Mouse (Mus musculus): ENCODE measurements around the gene Olfr288. TPM values are rescaled to one million over a fixed set of nuclear protein-coding genes. Genes with fewer than 3 reads are reported as not detected.

Gene Olfr288
- polyA plus RNA-seq, 1 experiment from 2014 or later = not detected

DNA sequence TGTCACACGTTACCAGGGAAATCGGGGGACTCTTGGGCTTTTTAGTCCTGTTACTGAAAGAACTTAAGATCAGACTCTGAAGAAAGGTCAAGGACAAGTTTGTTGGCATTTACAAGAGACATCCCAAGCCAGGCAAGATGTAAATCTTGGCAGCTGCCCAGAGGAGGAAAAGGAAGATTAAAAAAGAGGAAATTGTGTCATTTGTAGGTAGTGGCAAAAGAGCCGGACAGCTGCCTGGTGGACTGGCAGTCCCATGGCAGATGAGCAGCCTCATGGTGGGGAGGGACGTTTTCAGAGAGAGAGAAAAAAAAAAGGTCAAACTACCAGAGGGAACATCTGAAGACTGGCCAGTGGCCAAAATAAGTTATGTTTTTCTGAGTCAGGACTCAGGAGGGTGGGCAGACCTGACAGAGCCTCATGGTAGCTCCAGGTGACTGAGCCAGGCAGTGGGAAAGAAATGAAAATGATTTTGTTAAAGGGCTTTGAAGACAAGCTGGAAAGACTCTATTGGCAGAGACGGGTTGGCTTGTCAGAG is 18.1 kb upstream of the Olfr288 start:
- ATAC-seq (ENCODE audit: insufficient number of reproducible peaks, insufficient read depth, low FRiP score, low read depth) = no peak
- no peak overlapping the region for H3K4me2 ChIP-seq (ENCODE audit: low read length)
- no peak overlapping the region for H3K4me3 ChIP-seq (ENCODE audit: control insufficient read depth in 1 of 2, insufficient read depth in 1 of 2, low read depth in 1 of 2, low read length in 2 of 2)
- no peaks in the 10 kb centered on the region for H3K9me3 ChIP-seq (ENCODE audit: control insufficient read depth, low read length)
- H3K4me1 ChIP-seq (ENCODE audit: control insufficient read depth in 2 of 2, insufficient read depth in 2 of 2, low read length in 2 of 2) = peaks cover 3 to 6% of the 10 kb centered on the region in 2 experiments; a peak in 2 of 4 replicates
- 66% methylated on average over 5 of the region's 5 CpGs for WGBS
- no peak overlapping the region for H3K27ac ChIP-seq (replicated peaks in 1 of 2; ENCODE audit: control insufficient read depth in 1 of 2, insufficient read depth in 1 of 2, low read depth in 2 of 2, low read length in 2 of 2)
- H3K9ac ChIP-seq (ENCODE audit: low read length) = no peak overlapping the region
- no peaks in the 10 kb centered on the region for H3K36me3 ChIP-seq (ENCODE audit: control insufficient read depth, insufficient read depth, low read length)
- no peaks in the 10 kb centered on the region for H3K27me3 ChIP-seq (ENCODE audit: control insufficient read depth, insufficient read depth, low read length)

DNA sequence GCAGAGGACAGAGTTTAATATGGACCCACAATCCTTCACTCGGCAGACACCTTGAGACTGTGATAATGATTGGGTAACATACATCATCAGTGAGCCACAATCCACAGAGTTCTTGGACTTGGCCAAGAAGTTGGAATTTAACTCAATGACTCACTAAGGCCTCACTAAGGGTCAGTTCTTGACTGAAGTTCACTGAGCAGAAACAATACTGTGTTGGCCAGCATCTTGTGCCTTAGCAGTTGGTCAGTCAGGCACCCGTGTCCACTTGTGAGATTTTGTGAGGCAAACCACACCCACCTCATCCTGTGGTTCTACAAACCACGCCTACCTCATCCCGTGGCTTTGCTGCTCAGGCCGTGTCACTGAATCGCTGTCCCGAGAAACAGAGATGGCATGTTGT is 14.3 kb upstream of the Olfr288 start:
- no peaks in the 10 kb centered on the region for H3K27me3 ChIP-seq (ENCODE audit: control insufficient read depth, insufficient read depth, low read length)
- 73% methylated on average over 7 of the region's 7 CpGs for WGBS
- H3K9me3 ChIP-seq (ENCODE audit: control insufficient read depth, low read length) = no peaks in the 10 kb centered on the region
- H3K36me3 ChIP-seq (ENCODE audit: control insufficient read depth, insufficient read depth, low read length) = no peaks in the 10 kb centered on the region
- no peak for ATAC-seq (ENCODE audit: insufficient number of reproducible peaks, insufficient read depth, low FRiP score, low read depth)
- H3K4me2 ChIP-seq (ENCODE audit: low read length) = no peak overlapping the region
- no peak overlapping the region for H3K9ac ChIP-seq (ENCODE audit: low read length)
- H3K4me1 ChIP-seq (ENCODE audit: control insufficient read depth in 2 of 2, insufficient read depth in 2 of 2, low read length in 2 of 2) = peaks cover 3 to 6% of the 10 kb centered on the region in 2 experiments; a peak in 2 of 4 replicates
- H3K27ac ChIP-seq (replicated peaks in 1 of 2; ENCODE audit: control insufficient read depth in 1 of 2, insufficient read depth in 1 of 2, low read depth in 2 of 2, low read length in 2 of 2) = no peak overlapping the region
- no peak overlapping the region for H3K4me3 ChIP-seq (ENCODE audit: control insufficient read depth in 1 of 2, insufficient read depth in 1 of 2, low read depth in 1 of 2, low read length in 2 of 2)

DNA sequence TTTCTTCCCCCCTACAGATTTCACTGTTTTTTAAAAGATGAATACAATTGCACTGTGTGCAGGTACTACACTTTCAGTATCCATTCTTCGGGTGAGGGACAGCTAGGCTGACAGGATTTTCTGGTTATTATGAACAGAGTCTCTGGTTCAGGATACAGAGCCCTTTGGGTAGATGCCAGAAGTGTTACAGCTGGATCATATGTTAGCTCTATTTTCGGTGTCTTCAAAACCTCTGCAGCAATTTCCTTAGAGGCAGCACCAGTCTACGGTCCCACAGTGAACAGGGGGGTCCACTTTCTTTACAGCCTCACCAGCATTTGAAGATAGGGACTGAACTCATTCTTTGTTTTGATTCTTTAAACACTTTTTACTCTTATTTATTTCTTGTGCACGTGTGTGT is 10.9 kb downstream of the Olfr288 start:
- no peaks in the 10 kb centered on the region for H3K27me3 ChIP-seq (ENCODE audit: control insufficient read depth, insufficient read depth, low read length)
- H3K36me3 ChIP-seq (ENCODE audit: control insufficient read depth, insufficient read depth, low read length) = no peaks in the 10 kb centered on the region
- no peak overlapping the region for H3K27ac ChIP-seq (replicated peaks in 1 of 2; ENCODE audit: control insufficient read depth in 1 of 2, insufficient read depth in 1 of 2, low read depth in 2 of 2, low read length in 2 of 2)
- no peak overlapping the region for H3K4me3 ChIP-seq (ENCODE audit: control insufficient read depth in 1 of 2, insufficient read depth in 1 of 2, low read depth in 1 of 2, low read length in 2 of 2)
- peaks cover 6 to 15% of the 10 kb centered on the region in 2 experiments for H3K4me1 ChIP-seq (ENCODE audit: control insufficient read depth in 2 of 2, insufficient read depth in 2 of 2, low read length in 2 of 2)
- no peak overlapping the region for H3K4me2 ChIP-seq (ENCODE audit: low read length)
- 53% methylated on average over 4 of the region's 4 CpGs for WGBS
- ATAC-seq (ENCODE audit: insufficient number of reproducible peaks, insufficient read depth, low FRiP score, low read depth) = no peak
- no peaks in the 10 kb centered on the region for H3K9me3 ChIP-seq (ENCODE audit: control insufficient read depth, low read length)
- no peak overlapping the region for H3K9ac ChIP-seq (ENCODE audit: low read length)

DNA sequence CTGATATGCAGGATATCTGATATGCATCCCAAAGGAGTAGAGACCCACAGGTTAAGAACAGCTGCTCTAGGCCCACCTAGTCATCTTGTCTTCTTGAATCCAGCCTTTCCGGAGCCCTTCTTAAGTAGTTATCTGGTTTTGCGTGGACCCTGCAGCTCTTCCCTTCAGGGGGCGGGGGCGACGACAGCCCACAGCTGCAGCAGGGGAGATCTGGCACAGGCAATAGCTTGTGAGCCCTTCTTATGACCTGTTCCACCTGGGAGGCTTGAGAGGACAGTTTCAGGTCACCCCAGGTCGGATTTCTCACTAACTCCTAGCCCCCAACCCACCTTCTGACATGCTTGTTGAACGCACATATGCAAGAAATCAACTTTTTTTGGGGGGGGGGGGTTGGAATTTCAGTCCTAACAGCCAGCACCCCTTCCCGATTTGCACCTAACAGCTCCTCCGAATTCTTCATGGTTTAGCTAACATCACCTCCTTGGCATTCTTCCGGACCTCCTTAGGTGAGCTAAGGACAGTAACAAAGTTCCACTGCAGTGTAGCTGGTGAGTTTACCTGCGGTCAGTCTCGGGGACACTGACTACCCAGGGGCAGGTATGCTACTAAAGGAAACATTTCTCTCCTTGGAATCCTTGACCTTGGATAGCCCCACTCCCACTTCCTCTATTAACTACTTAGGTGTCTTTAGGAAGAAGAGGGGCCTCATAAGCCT is 13.3 kb downstream of the Olfr288 start:
- no peak for ATAC-seq (ENCODE audit: insufficient number of reproducible peaks, insufficient read depth, low FRiP score, low read depth)
- peaks cover 6 to 15% of the 10 kb centered on the region in 2 experiments for H3K4me1 ChIP-seq (ENCODE audit: control insufficient read depth in 2 of 2, insufficient read depth in 2 of 2, low read length in 2 of 2)
- H3K9me3 ChIP-seq (ENCODE audit: control insufficient read depth, low read length) = no peaks in the 10 kb centered on the region
- no peaks in the 10 kb centered on the region for H3K27me3 ChIP-seq (ENCODE audit: control insufficient read depth, insufficient read depth, low read length)
- H3K4me3 ChIP-seq (ENCODE audit: control insufficient read depth in 1 of 2, insufficient read depth in 1 of 2, low read depth in 1 of 2, low read length in 2 of 2) = peak overlapping the region in 1 of 2 experiments; percentile 46; a peak in 1 of 4 replicates
- H3K4me2 ChIP-seq (ENCODE audit: low read length) = peak overlapping the region; percentile 84
- 55% methylated on average over 12 of the region's 12 CpGs for WGBS
- peak overlapping the region; percentile 41 for H3K9ac ChIP-seq (ENCODE audit: low read length)
- H3K36me3 ChIP-seq (ENCODE audit: control insufficient read depth, insufficient read depth, low read length) = no peaks in the 10 kb centered on the region
- peak overlapping the region in 1 of 2 experiments; percentile 94; a peak in 1 of 4 replicates for H3K27ac ChIP-seq (replicated peaks in 1 of 2; ENCODE audit: control insufficient read depth in 1 of 2, insufficient read depth in 1 of 2, low read depth in 2 of 2, low read length in 2 of 2)

DNA sequence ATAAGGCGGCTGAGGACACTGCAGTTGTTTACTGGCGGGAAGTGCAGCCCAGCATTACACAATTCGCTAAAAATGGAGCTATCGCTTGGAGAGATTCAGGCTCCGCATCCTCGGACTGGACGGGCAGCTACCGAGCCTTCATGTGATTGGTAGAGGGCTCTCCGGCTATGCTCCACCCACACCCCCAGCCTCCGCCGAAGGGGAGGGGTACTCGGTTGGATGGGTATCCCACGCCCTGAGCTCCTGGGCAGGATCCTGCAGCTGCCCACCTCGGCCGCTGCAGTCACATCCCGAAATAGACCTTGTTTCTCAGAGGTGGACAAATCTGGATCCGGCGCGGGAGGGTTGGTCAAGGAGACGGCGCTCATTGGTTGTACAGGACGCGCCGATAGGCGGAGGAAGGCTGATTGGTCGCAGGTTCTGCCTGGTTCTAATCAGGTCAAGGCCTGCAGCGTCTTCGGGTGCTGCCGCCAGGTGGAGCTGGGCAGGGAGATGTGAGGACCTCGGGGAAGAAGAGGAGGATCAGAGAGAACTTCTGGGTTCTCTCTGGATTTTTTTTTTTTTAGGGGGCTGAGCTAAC is 14.1 kb downstream of the Olfr288 start:
- H3K9ac ChIP-seq (ENCODE audit: low read length) = peak overlapping the region; percentile 75
- H3K36me3 ChIP-seq (ENCODE audit: control insufficient read depth, insufficient read depth, low read length) = no peaks in the 10 kb centered on the region
- H3K4me3 ChIP-seq (ENCODE audit: control insufficient read depth in 1 of 2, insufficient read depth in 1 of 2, low read depth in 1 of 2, low read length in 2 of 2) = peak overlapping the region; percentile 46 to 55
- H3K4me2 ChIP-seq (ENCODE audit: low read length) = peak overlapping the region; percentile 84
- H3K9me3 ChIP-seq (ENCODE audit: control insufficient read depth, low read length) = no peaks in the 10 kb centered on the region
- WGBS = under 1% methylated on average over 30 of the region's 30 CpGs
- ATAC-seq (ENCODE audit: insufficient number of reproducible peaks, insufficient read depth, low FRiP score, low read depth) = peak; percentile 97
- H3K27ac ChIP-seq (replicated peaks in 1 of 2; ENCODE audit: control insufficient read depth in 1 of 2, insufficient read depth in 1 of 2, low read depth in 2 of 2, low read length in 2 of 2) = peak overlapping the region; percentile 84 to 94
- H3K27me3 ChIP-seq (ENCODE audit: control insufficient read depth, insufficient read depth, low read length) = no peaks in the 10 kb centered on the region
- peaks cover 6 to 15% of the 10 kb centered on the region in 2 experiments for H3K4me1 ChIP-seq (ENCODE audit: control insufficient read depth in 2 of 2, insufficient read depth in 2 of 2, low read length in 2 of 2)

DNA sequence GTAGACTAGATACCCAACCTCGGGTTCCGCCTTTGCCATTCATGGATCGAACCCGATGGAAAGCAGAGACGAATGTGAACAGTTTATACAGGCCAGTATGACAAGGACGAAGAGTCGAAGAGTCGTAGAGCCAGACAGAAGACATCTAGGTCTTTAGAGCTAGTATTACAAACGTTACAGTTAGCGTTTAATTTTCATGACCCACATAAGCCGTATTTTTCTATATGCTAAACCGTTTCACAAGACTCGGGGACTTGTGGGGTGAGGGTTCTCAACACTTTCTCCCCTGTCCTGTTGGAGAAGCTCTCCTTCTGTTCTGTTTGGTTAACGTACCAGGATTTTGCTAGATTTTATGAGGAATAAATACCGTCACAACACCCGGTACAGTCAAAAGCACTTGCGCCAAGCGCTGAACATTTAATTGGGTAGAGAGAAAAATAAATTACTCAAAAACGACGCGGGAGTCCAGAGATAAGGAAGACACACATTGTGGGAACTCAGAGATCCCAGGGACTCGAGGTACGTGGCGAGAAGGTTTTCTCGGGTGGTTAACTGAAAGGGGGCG is 14.7 kb downstream of the Olfr288 start:
- Histone ChIP-seq H3K4me3 (ENCODE audit: control insufficient read depth in 1 of 2, insufficient read depth in 1 of 2, low read depth in 1 of 2, low read length in 2 of 2) (peak overlapping the region; percentile 46 to 55), H3K4me1 (ENCODE audit: control insufficient read depth in 2 of 2, insufficient read depth in 2 of 2, low read length in 2 of 2) (peaks cover 6 to 15% of the 10 kb centered on the region in 2 experiments), H3K27ac (replicated peaks in 1 of 2; ENCODE audit: control insufficient read depth in 1 of 2, insufficient read depth in 1 of 2, low read depth in 2 of 2, low read length in 2 of 2) (peak overlapping the region; percentile 84 to 94), H3K9me3 (ENCODE audit: control insufficient read depth, low read length) (no peaks in the 10 kb centered on the region), H3K4me2 (ENCODE audit: low read length) (peak overlapping the region; percentile 84), H3K9ac (ENCODE audit: low read length) (peak overlapping the region; percentile 75), H3K36me3 (ENCODE audit: control insufficient read depth, insufficient read depth, low read length) (no peaks in the 10 kb centered on the region), H3K27me3 (ENCODE audit: control insufficient read depth, insufficient read depth, low read length) (no peaks in the 10 kb centered on the region)
- ATAC-seq (ENCODE audit: insufficient number of reproducible peaks, insufficient read depth, low FRiP score, low read depth) = no peak
- 9% methylated on average over 26 of the region's 26 CpGs for WGBS

DNA sequence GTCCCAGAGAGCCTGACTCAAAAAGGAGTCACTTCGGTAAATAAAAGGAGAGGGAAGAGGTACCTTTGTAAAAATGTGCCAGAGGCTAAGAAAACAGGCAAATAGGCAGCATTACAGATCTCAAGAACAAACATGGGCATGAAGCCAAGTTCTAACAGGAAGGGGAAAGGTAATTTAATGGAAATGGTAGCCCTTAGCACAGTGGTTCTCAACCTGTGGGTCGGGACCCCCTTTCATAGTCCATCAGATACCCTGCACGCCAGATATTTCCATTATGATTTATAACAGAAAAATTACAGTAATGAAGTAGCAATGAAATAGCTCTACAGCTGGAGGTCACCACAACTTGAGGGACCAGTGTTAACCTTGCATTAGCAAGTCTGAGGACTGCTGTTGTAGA is 18.0 kb downstream of the Olfr288 start:
- H3K4me1 ChIP-seq (ENCODE audit: control insufficient read depth in 2 of 2, insufficient read depth in 2 of 2, low read length in 2 of 2) = peaks cover 6 to 15% of the 10 kb centered on the region in 2 experiments
- 60% methylated on average over 3 of the region's 3 CpGs for WGBS
- ATAC-seq (ENCODE audit: insufficient number of reproducible peaks, insufficient read depth, low FRiP score, low read depth) = no peak
- H3K27ac ChIP-seq (replicated peaks in 1 of 2; ENCODE audit: control insufficient read depth in 1 of 2, insufficient read depth in 1 of 2, low read depth in 2 of 2, low read length in 2 of 2) = no peak overlapping the region
- no peaks in the 10 kb centered on the region for H3K36me3 ChIP-seq (ENCODE audit: control insufficient read depth, insufficient read depth, low read length)
- H3K9me3 ChIP-seq (ENCODE audit: control insufficient read depth, low read length) = no peaks in the 10 kb centered on the region
- no peak overlapping the region for H3K9ac ChIP-seq (ENCODE audit: low read length)
- H3K27me3 ChIP-seq (ENCODE audit: control insufficient read depth, insufficient read depth, low read length) = 0 out of 2 replicates have a peak, but pooled peaks cover 4% of the 10 kb centered on the region
- no peak overlapping the region for H3K4me3 ChIP-seq (ENCODE audit: control insufficient read depth in 1 of 2, insufficient read depth in 1 of 2, low read depth in 1 of 2, low read length in 2 of 2)
- H3K4me2 ChIP-seq (ENCODE audit: low read length) = no peak overlapping the region
